Comparison of ENCODE assay signal across 9 mouse cellular contexts in genomic region chr6:112401953-112402683, GRCm38 (mm10). TPM values are rescaled to one million over a fixed set of nuclear protein-coding genes. Genes with fewer than 3 reads are reported as not detected.
DNase-seq lines count a peak whose midpoint lies in the region; ATAC-seq lines count a peak whose summit lies in the region.
"Had no signal": no experiment of that assay in that cellular context is flagged by ENCODE, and none has a peak within 500 bp of the region (broad histone marks: within the 10 kb centered on the region; RNA-seq: fewer than 3 reads in every experiment).

No protein-coding gene starts in this region.

- no peaks in the 10 kb centered on the region for H3K9me3 ChIP-seq in neural tube, embryonic 13.5 days
- H3K9me3 ChIP-seq in neural tube, embryonic 15.5 days (replicated peaks): no peaks in the 10 kb centered on the region
- H3K9me3 ChIP-seq in midbrain, embryonic 15.5 days: no peaks in the 10 kb centered on the region

- no peaks in the 10 kb centered on the region for H3K36me3 ChIP-seq in neural tube, embryonic 13.5 days
- H3K36me3 ChIP-seq in neural tube, embryonic 15.5 days: no peaks in the 10 kb centered on the region
- no peaks in the 10 kb centered on the region for H3K36me3 ChIP-seq in midbrain, embryonic 15.5 days (replicated peaks)

- DNase-seq in frontal cortex, postnatal 14 days (ENCODE audit: low spot score in 2 of 2): peak; percentile 36 to 58
- DNase-seq in heart, postnatal 4 days: peak; percentile 98
- DNase-seq in left cerebral cortex, postnatal 25 days (ENCODE audit: low spot score in 2 of 2): peak; percentile 63 to 94
- DNase-seq in spleen, postnatal 36 days (ENCODE audit: low spot score in 2 of 2): no peak

- WGBS in neural tube, embryonic 13.5 days: 80% methylated on average over 12 of the region's 12 CpGs
- 74% methylated on average over 12 of the region's 12 CpGs for WGBS in neural tube, embryonic 15.5 days
- 76% methylated on average over 12 of the region's 12 CpGs for WGBS in midbrain, embryonic 15.5 days

- no peak overlapping the region for H3K4me2 ChIP-seq in neural tube, embryonic 13.5 days
- no peak overlapping the region for H3K4me2 ChIP-seq in neural tube, embryonic 15.5 days
- H3K4me2 ChIP-seq in midbrain, embryonic 15.5 days: no peak overlapping the region

- intact Hi-C loops in left cerebral cortex, postnatal 25 days (cut with DNase I): no loop called here

- H3K4me1 ChIP-seq in neural tube, embryonic 13.5 days (replicated peaks): no peaks in the 10 kb centered on the region
- no peaks in the 10 kb centered on the region for H3K4me1 ChIP-seq in neural tube, embryonic 15.5 days
- H3K4me1 ChIP-seq in midbrain, embryonic 15.5 days: no peaks in the 10 kb centered on the region

- H3K27me3 ChIP-seq in neural tube, embryonic 13.5 days: no peaks in the 10 kb centered on the region
- no peaks in the 10 kb centered on the region for H3K27me3 ChIP-seq in neural tube, embryonic 15.5 days (replicated peaks)
- H3K27me3 ChIP-seq in midbrain, embryonic 15.5 days (replicated peaks): no peaks in the 10 kb centered on the region

- no peak overlapping the region for H3K27ac ChIP-seq in neural tube, embryonic 13.5 days (replicated peaks)
- H3K27ac ChIP-seq in neural tube, embryonic 15.5 days (replicated peaks): no peak overlapping the region
- H3K27ac ChIP-seq in midbrain, embryonic 15.5 days: no peak overlapping the region

- no peak overlapping the region for H3K9ac ChIP-seq in neural tube, embryonic 13.5 days
- no peak overlapping the region for H3K9ac ChIP-seq in neural tube, embryonic 15.5 days (replicated peaks)
- no peak overlapping the region for H3K9ac ChIP-seq in midbrain, embryonic 15.5 days

- peak; percentile 32 for ATAC-seq in neural tube, embryonic 13.5 days (ENCODE audit: low read depth)
- ATAC-seq in neural tube, embryonic 15.5 days (ENCODE audit: low FRiP score): no peak
- ATAC-seq in midbrain, embryonic 15.5 days (replicated peaks): peak; percentile 70
- ATAC-seq in erythroid progenitor cell, adult 5-6 weeks (replicated peaks; ENCODE audit: low FRiP score, poor library complexity, severe bottlenecking): no peak

- H3K4me3 ChIP-seq in neural tube, embryonic 13.5 days: no peak overlapping the region
- H3K4me3 ChIP-seq in neural tube, embryonic 15.5 days (replicated peaks): no peak overlapping the region
- H3K4me3 ChIP-seq in midbrain, embryonic 15.5 days: no peak overlapping the region

RNA-seq across cellular contexts. Expression of gene Ssu2, which starts 14.3 kb away (rescaled TPM):
- 0.90 and 1.1 TPM in 2 replicates for polyA plus RNA-seq in neural tube, embryonic 13.5 days (2015; fragmentation: Nextera tagmentation; extraction: Ambion mirVana)
- 0.28 and 0.41 TPM in 2 replicates for polyA plus RNA-seq in neural tube, embryonic 15.5 days (2015; fragmentation: Nextera tagmentation; extraction: Ambion mirVana)
- 1 to 10 TPM; 3.9 to 4.1 TPM for total RNA-seq in heart, postnatal 4 days (2021)
- under 1 TPM in 1 of 2 experiments, not detected in 1; 0.32 TPM for total RNA-seq in left cerebral cortex, postnatal 25 days (2021)
- polyA plus RNA-seq in midbrain, embryonic 15.5 days (2015; fragmentation: Nextera tagmentation; extraction: Ambion mirVana): 0.26 and 0.30 TPM in 2 replicates
- total RNA-seq in erythroid progenitor cell, adult 5-6 weeks (2015; ENCODE audit: low replicate concordance): not detected in 2 replicates
- total RNA-seq in erythroid progenitor cell, adult 5-6 weeks (2017; ENCODE audit: low replicate concordance): not detected in 2 replicates
- total RNA-seq: liver, adult 2 months had no signal
- polyA plus RNA-seq: liver, adult 2 months had no signal

RNA-seq across cellular contexts. Expression of gene Cav3, which starts 57.2 kb away (rescaled TPM):
- 0.50 and 1.1 TPM in 2 replicates for polyA plus RNA-seq in neural tube, embryonic 13.5 days (2015; fragmentation: Nextera tagmentation; extraction: Ambion mirVana)
- polyA plus RNA-seq in neural tube, embryonic 15.5 days (2015; fragmentation: Nextera tagmentation; extraction: Ambion mirVana): 1.7 and 2.9 TPM in 2 replicates
- total RNA-seq in heart, postnatal 4 days (2021): 100 to 1,000 TPM; 154 to 182 TPM
- under 1 TPM; 0.39 to 0.53 TPM for total RNA-seq in left cerebral cortex, postnatal 25 days (2021)
- 0.29 TPM in 1 of 2 replicates, not detected in the other for polyA plus RNA-seq in midbrain, embryonic 15.5 days (2015; fragmentation: Nextera tagmentation; extraction: Ambion mirVana)
- not detected in 2 replicates for total RNA-seq in erythroid progenitor cell, adult 5-6 weeks (2015; ENCODE audit: low replicate concordance)
- not detected in 2 replicates for total RNA-seq in erythroid progenitor cell, adult 5-6 weeks (2017; ENCODE audit: low replicate concordance)
- polyA plus RNA-seq: liver, adult 2 months had no signal

Comparison
In these comparisons a context has a peak if more than half of its experiments do, and no peak if none do; other contexts are left out.
1. ATAC-seq: peak in neural tube, embryonic 13.5 days (single experiment) and midbrain, embryonic 15.5 days (single experiment); none in neural tube, embryonic 15.5 days (single experiment) and erythroid progenitor cell, adult 5-6 weeks (single experiment).
2. DNase-seq: peak in frontal cortex, postnatal 14 days (2 of 2), heart, postnatal 4 days (single experiment) and left cerebral cortex, postnatal 25 days (2 of 2); none in spleen, postnatal 36 days (0 of 2).
3. RNA of gene Cav3, which starts 57.2 kb away (total RNA-seq): 154 to 182 TPM in heart, postnatal 4 days; 0.39 to 0.53 TPM in left cerebral cortex, postnatal 25 days and not detected in erythroid progenitor cell, adult 5-6 weeks; every median in the first group is over 100 times any median in the second.